Mouse (Mus musculus) left cerebral cortex, postnatal 10 days (tissue): ENCODE results near the gene Wif1. TPM values are rescaled to one million over a fixed set of nuclear protein-coding genes. Genes with fewer than 3 reads are reported as not detected.

Source experiments
- DNase-seq, 2 experiments: peaks; one replicate each; pipeline ENCODE4 v3.0.0; 2021 to 2022; ENCODE audit warnings: low spot score in 2 of 2, mixed read lengths in 1 of 2; ENCODE audit errors: extremely low spot score in 1 of 2
- intact Hi-C: fragments of 180-260 bp; cut with DNase I; formaldehyde crosslinking; loops from one replicate; pipeline ENCODE4 v1.15.1; 2025
- total RNA-seq, 2 experiments: library from RNA; stranded (reverse); gene quantifications; 2 replicates each; pipeline ENCODE4 v1.2.3; 2021

Gene Wif1
- total RNA-seq, 2 experiments from 2014 or later: 1.4 to 2.3 TPM

DNA sequence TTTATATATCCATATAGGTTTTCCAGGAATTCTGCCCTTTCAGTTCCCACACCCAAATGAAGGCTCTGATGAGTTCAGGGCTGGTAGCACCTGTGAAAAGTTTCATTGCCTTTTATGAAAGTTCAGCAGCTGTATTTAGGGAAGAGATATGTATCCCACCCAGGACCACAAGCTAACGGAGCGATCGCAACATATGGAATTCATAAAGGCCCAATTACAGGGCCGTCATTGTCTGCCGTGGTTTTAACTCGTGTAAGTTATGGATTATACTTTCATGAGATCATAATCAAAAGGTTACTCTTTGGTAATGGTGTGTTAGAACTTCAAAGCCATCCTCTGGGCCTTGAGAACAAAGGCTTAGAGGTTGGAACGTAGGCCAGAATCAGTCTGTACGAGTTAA lies 28.9 kb downstream of the Wif1 start:
- no peak for DNase-seq
- intact Hi-C loops: no loop called here

DNA sequence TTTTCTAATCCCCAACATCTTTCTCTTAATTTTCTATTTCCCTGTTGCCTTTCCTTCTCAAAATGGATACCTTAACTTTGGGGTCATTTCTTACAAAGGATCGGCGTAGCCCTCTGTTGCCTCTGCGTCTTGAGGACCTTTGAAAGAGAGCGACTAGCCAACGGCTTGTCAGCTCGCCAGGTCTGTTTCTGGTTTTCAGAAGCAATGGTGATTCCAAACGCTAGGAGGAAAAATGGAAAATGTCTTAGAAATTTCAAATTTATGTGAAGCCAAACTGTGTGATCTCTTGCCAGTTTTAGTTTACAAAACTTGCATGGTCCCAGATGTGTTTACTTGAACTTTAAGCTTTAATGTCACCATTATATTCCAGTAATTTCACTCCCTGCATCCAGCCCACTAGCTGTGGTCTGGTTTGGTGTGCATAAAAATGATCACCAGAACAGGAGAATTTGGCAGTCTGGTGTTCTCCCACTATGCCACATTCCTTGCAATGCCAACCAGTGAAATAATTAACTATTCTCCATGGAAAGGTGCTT lies 33.7 kb downstream of the Wif1 start:
- DNase-seq: no peak
- intact Hi-C loops: no loop called here

GRCm38 (mm10) chr10:121068003-121068402 lies 34.2 kb downstream of the Wif1 start:
- DNase-seq: no peak
- intact Hi-C loops: no loop called here

DNA sequence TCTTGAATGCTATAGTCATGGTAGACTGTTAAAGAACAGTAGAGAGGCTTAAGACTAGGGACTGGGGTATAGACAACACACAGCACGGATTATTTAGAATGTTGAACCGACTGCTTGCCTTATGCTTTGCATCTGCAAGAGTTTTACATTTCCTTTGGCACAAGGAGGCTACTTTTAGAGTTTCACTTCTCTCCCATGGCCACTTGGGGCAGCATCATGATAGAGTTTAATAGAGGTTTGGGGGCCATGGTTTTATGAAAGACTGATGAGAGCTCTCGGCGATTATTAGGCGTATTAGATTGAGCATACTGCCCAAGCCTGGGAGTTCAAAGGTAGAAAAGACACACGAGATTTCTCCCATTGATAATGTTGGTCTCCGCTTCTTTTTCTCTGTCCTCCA lies 37.0 kb downstream of the Wif1 start:
- DNase-seq: no peak
- intact Hi-C loops: no loop called here

DNA sequence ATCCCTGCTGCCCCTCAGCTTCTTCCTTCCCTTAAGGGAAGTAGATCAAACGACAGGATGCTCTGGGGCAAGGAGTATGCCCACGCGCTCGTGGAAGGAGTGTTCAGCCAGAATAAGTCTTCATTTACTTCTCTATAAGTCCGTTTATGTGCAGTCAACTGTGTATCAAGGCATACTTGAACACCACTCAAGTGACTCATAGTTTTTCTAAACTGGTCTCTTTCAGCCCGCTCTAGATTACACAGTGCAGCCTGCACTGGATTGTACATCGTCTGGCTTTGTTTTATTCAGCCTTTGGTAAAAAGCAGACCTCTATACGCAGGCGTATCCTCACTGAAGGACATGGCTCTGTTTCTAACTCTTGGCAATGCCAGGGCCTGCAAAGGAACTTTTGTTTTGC lies 46.7 kb downstream of the Wif1 start:
- intact Hi-C loops: no loop called here
- no peak for DNase-seq

GRCm38 (mm10) chr10:121082881-121083280 lies 49.1 kb downstream of the Wif1 start:
- intact Hi-C loops: no loop called here
- no peak for DNase-seq

- intact Hi-C loops: no loop called here
- DNase-seq: no peak
Observed at GRCm38 (mm10) chr10:121083512-121083911, 49.8 kb downstream of the Wif1 start.

DNA sequence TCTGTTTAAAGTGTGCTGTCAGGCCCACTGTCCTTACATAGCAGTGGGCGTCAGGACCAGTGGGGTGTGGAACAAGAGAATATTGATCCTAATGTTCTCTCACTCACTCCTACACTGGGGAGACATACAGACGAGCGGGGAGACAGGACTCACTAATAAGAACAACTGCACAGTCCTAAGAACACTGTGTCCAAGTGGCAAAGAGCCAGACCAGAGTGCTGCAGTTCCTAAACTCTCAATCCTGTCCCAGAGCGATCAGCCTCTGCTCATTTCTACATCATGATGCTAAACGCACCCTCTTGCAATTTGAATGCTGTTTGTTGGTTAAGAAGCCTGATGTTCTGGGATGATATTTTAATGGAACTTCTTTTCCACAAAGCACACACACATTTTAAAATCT lies 54.9 kb downstream of the Wif1 start:
- intact Hi-C loops: no loop called here

GRCm38 (mm10) chr10:121089312-121089711 lies 55.6 kb downstream of the Wif1 start:
- no peak for DNase-seq
- intact Hi-C loops: no loop called here

More for the DNA sequence above, 54.9 kb downstream of the Wif1 start:
- DNase-seq: no peak

DNA sequence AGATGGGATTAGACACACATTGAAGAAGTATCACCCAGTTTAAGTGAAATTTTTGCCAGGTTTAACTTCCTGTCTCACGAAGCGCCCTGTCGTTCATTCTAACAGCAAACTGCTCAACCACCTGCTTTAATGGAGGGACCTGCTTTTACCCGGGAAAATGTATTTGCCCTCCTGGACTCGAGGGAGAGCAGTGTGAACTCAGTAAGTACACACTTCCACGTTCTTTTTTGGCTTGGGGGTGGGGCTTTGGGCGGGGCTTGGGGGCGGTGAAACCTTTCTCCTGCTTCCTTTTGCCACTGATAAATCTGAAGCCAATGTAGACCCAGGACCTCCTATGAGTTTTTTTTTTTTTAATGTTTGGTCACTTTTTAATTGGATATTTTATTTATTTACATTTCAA lies 56.2 kb downstream of the Wif1 start:
- intact Hi-C loops: no loop called here
- DNase-seq: no peak

DNA sequence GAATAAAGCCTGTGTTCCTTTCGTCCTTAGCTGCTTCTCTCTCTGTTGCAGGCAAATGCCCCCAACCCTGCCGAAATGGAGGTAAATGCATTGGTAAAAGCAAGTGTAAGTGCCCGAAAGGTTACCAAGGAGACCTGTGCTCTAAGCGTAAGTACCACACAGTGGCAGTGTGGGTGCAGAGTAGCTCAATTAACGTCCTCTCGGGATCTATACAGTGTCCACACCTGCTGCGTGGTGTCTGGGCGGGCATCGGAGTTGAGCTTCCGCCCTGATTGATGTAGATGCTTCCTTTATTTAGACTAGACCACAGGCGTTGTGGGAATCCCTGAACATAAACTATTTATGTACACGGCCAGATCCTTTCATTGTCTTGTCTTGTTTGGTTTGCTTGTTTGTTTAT lies 62.2 kb downstream of the Wif1 start:
- peak in 1 of 2 experiments; percentile 37 for DNase-seq
- intact Hi-C loops: no loop called here

GRCm38 (mm10) chr10:121098263-121098662 lies 64.5 kb downstream of the Wif1 start:
- intact Hi-C loops: no loop called here
- peak in 1 of 2 experiments; percentile 29 for DNase-seq

GRCm38 (mm10) chr10:121099658-121100057 lies 65.9 kb downstream of the Wif1 start:
- intact Hi-C loops: no loop called here
- no peak for DNase-seq

DNA sequence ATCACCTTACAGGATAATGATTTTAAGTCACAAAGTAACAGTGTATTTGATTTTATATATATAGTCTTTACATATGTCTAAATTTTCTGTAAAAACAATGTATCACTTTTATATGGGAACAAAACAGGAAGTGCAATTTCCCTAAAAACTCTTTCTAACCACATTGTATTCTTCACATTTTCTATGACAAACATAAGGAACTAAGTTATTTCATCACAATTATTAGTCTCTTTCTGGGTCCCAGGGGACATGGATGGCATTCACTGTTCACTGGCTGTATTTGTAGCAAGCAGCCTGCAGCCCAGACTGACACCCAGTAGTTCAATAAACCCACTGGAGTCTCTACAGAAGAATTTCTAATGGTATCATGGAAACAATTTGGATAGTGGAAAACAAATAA lies 82.4 kb downstream of the Wif1 start:
- DNase-seq: no peak
- intact Hi-C loops: no loop called here

DNA sequence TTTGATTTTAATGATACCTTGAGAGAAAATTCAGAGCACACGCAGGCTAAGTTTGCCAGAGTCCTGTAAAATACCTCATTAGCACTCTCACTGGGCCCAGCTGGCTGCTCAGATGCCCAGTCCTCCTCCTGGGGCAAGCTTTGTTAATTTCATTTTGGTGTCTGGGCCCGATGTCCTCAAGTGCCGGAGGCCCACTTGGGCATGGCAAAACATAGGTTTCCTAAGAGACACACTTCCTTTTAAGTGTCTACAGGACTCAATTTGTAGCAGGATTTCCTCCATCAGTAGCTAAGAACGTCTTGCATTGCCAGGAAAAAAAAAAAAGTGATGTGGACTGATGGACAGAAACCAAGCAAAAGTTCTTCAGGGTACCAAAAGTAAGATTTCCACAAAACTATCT lies 82.9 kb downstream of the Wif1 start:
- intact Hi-C loops: no loop called here
- no peak for DNase-seq

DNA sequence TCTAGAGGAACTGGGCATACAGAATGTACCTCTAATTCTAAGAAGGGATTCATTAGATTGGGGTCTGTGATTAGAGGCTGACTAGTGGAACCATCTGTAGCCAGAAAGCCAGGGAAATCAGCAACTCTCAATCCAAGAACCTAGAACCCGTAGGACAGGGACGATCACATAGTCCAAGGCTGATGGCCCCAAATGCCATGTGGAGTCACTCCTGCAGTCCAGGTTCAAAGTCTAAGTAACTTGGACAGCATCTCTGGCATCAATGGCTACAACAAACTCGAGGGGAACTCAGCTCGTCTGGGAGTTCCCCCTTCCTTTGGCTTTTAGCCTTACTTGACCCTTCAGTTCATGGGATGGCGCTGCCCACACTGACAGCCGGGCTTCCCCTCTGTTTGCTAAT lies 87.0 kb downstream of the Wif1 start:
- DNase-seq: no peak
- intact Hi-C loops: no loop called here

DNA sequence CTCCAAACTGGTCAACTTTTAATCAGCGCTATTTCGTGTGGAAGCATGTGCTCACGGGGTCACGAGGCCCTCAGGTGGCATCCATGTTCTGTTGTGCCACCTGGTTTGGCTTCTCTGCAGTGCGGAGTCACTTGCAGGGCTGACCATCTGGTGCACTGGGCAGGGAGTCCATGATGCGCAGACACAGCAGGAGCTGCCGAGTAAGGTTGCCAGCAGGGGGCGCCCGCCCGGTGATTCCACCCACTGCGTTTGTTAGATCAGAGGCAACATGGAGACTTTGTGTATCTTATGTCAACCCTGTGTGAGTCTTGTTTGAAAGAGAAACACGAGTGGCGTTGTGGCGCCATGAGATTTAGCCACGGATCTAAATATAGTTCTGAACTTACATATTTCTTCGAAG lies 90.7 kb downstream of the Wif1 start:
- DNase-seq: peak in 1 of 2 experiments; percentile 30
- intact Hi-C loops: no loop called here

DNA sequence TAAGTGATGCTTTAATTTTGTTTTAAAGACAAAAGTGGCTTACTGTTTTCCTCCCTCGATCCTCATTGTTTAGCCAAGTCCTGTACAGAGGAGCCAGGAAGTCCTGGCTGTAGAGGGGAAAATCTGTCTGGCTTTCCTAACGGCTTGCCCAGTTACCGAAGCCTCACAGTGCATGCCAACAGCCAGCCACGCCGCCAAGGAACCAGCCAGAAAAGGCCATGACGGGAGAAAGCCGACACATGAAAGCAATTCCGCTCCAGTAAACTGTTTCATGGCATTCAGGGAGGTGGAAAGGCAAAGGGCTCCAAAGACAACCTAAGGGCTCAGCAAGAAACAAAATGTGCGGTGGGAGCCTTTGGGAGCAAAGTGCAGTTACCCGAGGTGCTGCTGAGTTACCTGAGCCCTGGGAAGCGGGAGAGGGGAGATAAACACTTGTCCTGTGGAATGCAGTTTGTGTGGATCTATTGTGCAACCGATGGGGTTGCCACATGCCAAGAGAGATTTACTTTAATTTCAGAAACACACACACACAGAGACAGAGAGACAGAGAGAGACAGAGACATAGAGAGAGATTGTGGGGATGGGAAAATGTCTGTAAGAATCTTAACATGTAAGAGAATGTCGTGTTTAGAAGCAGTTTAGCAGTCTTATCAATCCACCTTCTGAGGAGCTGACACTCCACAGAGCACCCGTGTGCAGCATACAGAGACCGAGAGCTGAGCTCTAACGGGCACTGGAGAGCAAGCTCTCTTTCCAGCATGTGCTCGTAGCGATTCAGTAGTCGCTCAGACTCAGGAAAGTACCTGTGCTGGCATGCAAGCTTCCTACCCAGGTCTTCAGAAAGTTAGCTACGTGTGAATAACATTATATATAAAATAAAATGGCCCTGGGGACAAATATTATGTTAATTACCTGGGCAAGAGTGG lies 95.5 kb downstream of the Wif1 start:
- DNase-seq: no peak
- intact Hi-C loops: no loop called here
